Mouse (Mus musculus) olfactory bulb, adult 2 months (tissue): ENCODE data around the gene Hist1h1d.

ENCODE experiments used
- CTCF ChIP-seq: fragments of 200-500 bp; IDR thresholded peaks from 2 replicates; pipeline ENCODE4 v1.5.1; 2012; ENCODE audit warnings: low read depth, mild to moderate bottlenecking, low read length, moderate library complexity; ENCODE audit not compliant: insufficient read depth
- POLR2A ChIP-seq: fragments of 200-500 bp; IDR thresholded peaks from 2 replicates; pipeline ENCODE4 v1.6.1; 2012; ENCODE audit warnings: mild to moderate bottlenecking, low read depth, low read length, moderate library complexity; ENCODE audit not compliant: insufficient read depth

- TF ChIP-seq CTCF: no peak
- no peak for TF ChIP-seq POLR2A
These were observed 24.0 kb downstream of the Hist1h1d start for GRCm38 (mm10) chr13:23576906-23577639.
